Mouse (Mus musculus) brain, embryonic 14.5 days (tissue): ENCODE data around the gene Nectin2. TPM values are rescaled to one million over a fixed set of nuclear protein-coding genes. Genes with fewer than 3 reads are reported as not detected.

Source experiments
- DNase-seq: peaks from one replicate; pipeline ENCODE4 v3.0.0-alpha.2; 2011; ENCODE audit warnings: low read depth
- CTCF ChIP-seq: fragments of 200-500 bp; IDR thresholded peaks from 2 replicates; pipeline ENCODE4 v1.5.1; 2012; ENCODE audit warnings: inconsistent platforms, mild to moderate bottlenecking, moderate library complexity, borderline replicate concordance; ENCODE audit not compliant: insufficient read depth, insufficient read length; ENCODE audit errors: extremely low read depth
- POLR2A ChIP-seq: fragments of 200-500 bp; IDR thresholded peaks from 2 replicates; pipeline ENCODE4 v1.6.1; 2012; ENCODE audit warnings: mild to moderate bottlenecking, inconsistent platforms, borderline replicate concordance; ENCODE audit not compliant: poor library complexity, insufficient read depth, insufficient read length, severe bottlenecking; ENCODE audit errors: extremely low read depth
- polyA plus RNA-seq: library from polyadenylated mRNA; depleted of rRNA; stranded (reverse); fragments of >200 nt; gene quantifications from 2 replicates; pipeline ENCODE4 v1.2.3, GENCODE M21; 2012

The Nectin2 gene
- polyA plus RNA-seq, 1 experiment, result 45.2 TPM

GRCm38 (mm10) chr7:19715239-19716054, 34.8 kb downstream of the Nectin2 start, which contains the start of gene Tomm40:
Tomm40 (minus strand) TSS chr7:19715438.
- TF ChIP-seq POLR2A (peak; percentile 38; the same call in 1 of the 2 replicates), CTCF (no peak)

DNA sequence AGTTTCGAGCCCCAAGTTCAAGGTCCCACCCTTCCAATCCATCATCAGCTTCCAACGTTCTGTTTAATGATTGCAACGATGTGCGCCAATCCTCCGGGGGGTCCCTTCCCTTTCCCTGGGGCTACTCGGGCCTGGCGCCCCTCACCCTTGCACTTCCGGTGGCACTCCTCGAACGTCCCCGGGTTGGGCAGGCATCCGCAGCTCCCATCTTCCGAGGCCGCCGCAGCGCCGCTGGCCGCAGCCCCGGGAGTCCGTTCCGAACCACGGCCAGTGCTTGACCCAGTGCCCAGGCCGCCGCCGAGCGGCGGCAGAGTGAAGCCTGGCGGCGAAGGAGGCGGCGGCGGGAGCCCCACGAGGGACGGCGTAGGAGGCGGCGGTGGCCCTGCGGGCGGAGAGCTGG, 35.4 kb downstream of the Nectin2 start:
- no peak for DNase-seq
- no peak for TF ChIP-seq POLR2A
- no peak for TF ChIP-seq CTCF

More at GRCm38 (mm10) chr7:19715239-19716054, 34.8 kb downstream of the Nectin2 start, which contains the start of gene Tomm40:
- DNase-seq, result peak; percentile 100

- TF ChIP-seq CTCF (no peak), POLR2A (no peak)
- no peak for DNase-seq
Observed at GRCm38 (mm10) chr7:19713598-19713997, 36.7 kb downstream of the Nectin2 start.

- DNase-seq, result peak; percentile 5
- TF ChIP-seq CTCF (peak; percentile 34; the same call in 1 of the 2 replicates), POLR2A (no peak)
Observed at GRCm38 (mm10) chr7:19713196-19713595, 37.1 kb downstream of the Nectin2 start.

DNA sequence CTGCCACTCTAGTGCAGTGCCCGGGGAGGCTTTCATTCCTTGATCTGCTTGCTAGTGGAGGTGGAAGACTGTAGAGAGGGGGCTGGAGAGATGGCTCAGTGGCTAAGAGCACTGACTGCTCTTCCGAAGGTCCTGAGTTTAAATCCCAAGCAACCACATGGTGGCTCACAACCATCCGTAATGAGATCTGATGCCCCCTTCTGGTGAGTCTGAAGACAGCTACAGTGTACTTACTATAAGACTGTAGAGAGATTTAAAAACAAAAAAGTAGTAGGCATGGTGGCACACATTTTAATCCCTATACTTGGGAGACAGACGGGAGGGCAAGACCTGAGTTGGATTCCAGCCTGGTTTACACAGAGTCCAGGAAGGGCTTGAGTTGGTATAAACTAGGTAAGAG, 37.9 kb downstream of the Nectin2 start:
- TF ChIP-seq CTCF, result peak; percentile 22; the same call in 1 of the 2 replicates
- no peak for TF ChIP-seq POLR2A
- DNase-seq, result peak; percentile 17

- DNase-seq, result no peak
Observed at GRCm38 (mm10) chr7:19710650-19711049, 39.6 kb downstream of the Nectin2 start.

DNA sequence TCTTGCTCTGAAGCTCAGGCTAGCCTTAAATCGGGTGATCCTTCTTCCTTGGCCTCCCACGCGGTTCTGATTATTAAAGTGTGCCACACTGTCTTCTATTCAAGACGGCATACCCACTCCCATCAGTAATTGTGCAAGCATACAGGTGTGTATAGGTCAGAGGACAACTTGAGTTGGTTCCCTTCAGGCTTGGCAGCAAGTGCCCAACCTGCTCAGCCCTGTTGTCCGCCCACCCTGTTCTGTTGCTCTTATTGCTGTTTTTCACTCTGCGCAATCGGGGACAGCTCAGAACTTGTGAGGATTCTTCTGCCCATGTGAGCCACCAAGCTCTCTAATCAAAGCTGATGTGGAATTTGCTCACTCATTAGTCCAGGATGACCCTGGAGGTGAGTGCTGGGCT, 45.0 kb downstream of the Nectin2 start:
- TF ChIP-seq POLR2A, result no peak
- TF ChIP-seq CTCF, result no peak
- DNase-seq, result no peak

More at GRCm38 (mm10) chr7:19710650-19711049, 39.6 kb downstream of the Nectin2 start:
- TF ChIP-seq CTCF (no peak), POLR2A (no peak)

- DNase-seq, result no peak
- TF ChIP-seq CTCF, result no peak
- no peak for TF ChIP-seq POLR2A
Observed at GRCm38 (mm10) chr7:19704475-19704874, 45.8 kb downstream of the Nectin2 start.

DNA sequence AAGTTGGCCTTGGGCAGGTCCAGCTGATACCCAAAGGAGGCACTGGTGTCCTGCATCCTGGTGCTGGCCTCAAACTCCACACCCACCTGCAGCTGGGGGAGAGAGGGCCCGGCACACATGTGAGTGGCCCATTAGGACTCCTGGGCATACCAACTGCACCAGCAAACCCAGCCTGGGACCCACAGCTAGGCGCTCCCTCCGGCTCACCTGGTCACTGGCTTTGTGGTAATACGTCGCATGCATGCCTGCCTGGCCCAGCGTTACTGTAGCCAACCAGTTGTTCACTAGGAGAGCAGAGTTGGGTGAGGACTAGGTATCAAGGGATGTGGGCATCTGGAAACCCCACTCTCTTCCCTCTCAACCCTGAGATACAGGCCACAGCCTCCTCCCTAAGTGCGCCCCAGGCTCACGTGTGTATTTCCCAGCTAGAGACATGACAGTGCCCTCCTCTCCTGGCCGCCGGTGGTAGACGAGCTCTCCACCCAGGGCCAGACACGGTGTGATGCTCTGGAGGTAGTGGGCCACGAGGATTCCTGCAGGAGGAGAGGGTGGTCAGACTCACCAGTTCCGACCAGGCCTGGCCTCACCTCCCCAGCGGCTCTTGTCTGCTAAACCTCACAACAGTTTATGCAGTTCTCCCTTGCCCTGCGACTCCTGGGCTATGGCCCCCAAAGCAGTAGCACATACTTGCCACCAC, 47.3 kb downstream of the Nectin2 start:
- no peak for TF ChIP-seq CTCF
- no peak for TF ChIP-seq POLR2A
- DNase-seq, result no peak

DNA sequence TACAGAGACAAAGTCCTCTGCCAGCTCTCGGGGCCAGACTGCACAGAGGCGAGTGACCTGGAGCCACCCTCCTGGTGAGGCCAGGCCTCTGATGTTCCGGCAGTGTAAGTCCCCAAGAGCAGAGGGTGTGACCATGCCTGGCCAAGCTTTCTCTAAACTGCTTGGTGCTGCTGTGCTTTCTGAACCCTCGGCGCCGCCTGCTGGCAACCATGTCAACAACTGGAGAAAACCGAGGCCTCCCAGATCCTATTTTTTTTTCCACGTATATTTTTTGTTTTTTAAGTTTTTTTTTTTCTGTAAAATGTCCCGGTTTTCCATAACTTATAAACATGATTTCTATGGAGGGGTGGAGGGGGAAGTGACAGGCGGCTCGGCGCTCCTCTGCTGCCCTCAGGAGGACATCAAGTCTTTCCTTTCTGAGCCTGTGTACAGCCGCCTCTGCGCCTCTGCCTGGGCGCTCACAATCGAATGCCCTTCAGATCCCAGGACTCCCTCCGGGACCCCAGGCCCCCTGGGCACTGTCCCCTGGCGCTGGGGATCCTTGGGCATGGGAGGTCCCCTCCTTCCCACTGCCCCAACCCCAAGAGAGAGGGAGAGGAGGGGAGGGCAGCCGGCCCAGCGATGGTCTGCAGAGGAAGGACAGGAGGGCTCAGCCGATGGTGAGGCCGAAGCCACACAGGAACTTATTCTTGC, 49.1 kb downstream of the Nectin2 start:
- DNase-seq, result peak; percentile 70
- no peak for TF ChIP-seq POLR2A
- peak; percentile 73 for TF ChIP-seq CTCF

DNA sequence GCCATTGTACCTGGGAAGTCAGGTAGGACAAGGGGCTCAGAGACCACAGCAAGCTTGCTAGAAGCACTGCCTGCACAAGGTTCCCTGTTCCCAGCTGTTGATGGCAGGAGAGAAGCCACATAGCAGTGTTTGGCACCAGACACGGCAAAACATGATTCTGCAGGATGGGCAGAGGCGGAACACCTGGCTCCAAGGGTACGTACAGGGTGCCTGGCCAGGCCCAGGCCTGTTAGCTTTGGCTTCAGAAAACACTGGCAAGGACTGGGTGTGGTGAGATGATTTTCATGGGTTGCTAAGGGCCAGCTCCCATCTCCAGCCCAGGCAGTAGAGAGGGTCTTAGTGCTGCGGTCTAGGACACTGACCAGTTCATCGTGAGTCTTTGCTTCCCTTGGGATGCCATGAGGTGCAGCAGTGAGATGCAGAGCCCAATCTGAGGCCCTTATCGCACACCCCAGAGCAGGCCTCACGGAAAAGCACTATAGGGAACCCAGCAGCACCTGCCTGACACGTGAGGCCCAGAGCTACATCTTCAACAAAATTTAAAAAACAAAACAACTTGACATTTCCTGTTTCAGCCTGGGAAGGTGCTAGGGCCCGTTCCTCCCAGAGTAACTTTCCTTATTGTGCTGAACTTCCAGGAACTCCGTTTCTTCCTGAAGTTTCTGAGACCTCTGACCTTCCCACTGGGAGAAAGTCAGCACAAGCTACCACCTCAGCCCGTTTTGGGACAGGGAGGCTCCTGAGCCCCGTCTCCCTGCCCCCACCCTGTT, 49.8 kb downstream of the Nectin2 start:
- TF ChIP-seq CTCF, result no peak
- DNase-seq, result no peak

DNA sequence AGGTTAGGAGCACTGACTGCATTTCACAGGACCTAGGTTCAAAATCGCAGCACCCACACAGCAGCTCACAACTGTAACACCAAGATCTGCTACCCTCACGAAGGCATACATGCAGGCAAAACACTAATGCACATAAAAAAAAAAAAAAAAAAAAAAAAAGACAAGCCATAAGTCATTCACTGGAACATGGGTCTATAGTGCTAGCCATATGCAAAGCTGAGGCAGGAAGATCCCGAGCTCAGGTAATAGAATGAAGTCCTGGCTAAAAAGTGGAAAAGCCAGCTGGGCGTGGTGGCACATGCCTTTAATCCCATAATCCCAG, 50.5 kb downstream of the Nectin2 start:
- DNase-seq, result no peak
- TF ChIP-seq POLR2A, result no peak
- TF ChIP-seq CTCF, result no peak
